Comparison of ENCODE assay signal across 24 mouse cellular contexts in genomic region chr11:99165031-99165752, GRCm38 (mm10). TPM values are rescaled to one million over a fixed set of nuclear protein-coding genes. Genes with fewer than 3 reads are reported as not detected.
DNase-seq lines count a peak whose midpoint lies in the region; ATAC-seq and TF ChIP-seq lines count a peak whose summit lies in the region.
"Had no signal": no experiment of that assay in that cellular context is flagged by ENCODE, and none has a peak within 500 bp of the region (broad histone marks: within the 10 kb centered on the region; RNA-seq: fewer than 3 reads in every experiment).

No protein-coding gene starts in this region.

- TF ChIP-seq RAD21 in MEL (IDR thresholded peaks at IDR 0.05; ENCODE audit: low read depth, low read length), result no peak

- DNase-seq in spleen, adult 2 months (ENCODE audit: low read depth in 1 of 2, low spot score in 2 of 2), result no peak
- no peak for DNase-seq in spleen, postnatal 10 days (ENCODE audit: low spot score in 2 of 2)
- DNase-seq in MEL (ENCODE audit: low read depth, low spot score), result peak; percentile 97
- DNase-seq in induced T-regulatory cell, adult 2 months (ENCODE audit: low read depth), result peak; percentile 29
- DNase-seq in urinary bladder, postnatal 4 days (ENCODE audit: low spot score in 2 of 2), result no peak
- no peak for DNase-seq in heart, postnatal 36 days
- DNase-seq: adrenal gland, adult 8-10 months; adrenal gland, postnatal 36 days; cerebellum, adult 11 months; cerebellum, adult 8-10 months; cerebellum, postnatal 25 days; gastrocnemius, postnatal 10 days; heart, adult 2 months; heart, postnatal 14 days had no signal

- H3K9ac ChIP-seq in MEL (ENCODE audit: control insufficient read depth, low read depth, low read length, poor library complexity, severe bottlenecking), result peak overlapping the region; percentile 64
- no peak overlapping the region for H3K9ac ChIP-seq in midbrain, embryonic 15.5 days
- H3K9ac ChIP-seq: embryonic facial prominence, embryonic 12.5 days; forebrain, embryonic 12.5 days; heart, embryonic 15.5 days; hindbrain, embryonic 14.5 days had no signal

- no peak overlapping the region for H3K4me3 ChIP-seq in spleen, adult 2 months (ENCODE audit: extremely low read depth, insufficient read depth, insufficient read length)
- H3K4me3 ChIP-seq in MEL (ENCODE audit: control insufficient read depth in 1 of 2, insufficient read depth in 1 of 2, low read depth in 2 of 2, low read length in 2 of 2) (peak overlapping the region; percentile 41 to 48), myocyte (no peak overlapping the region)
- H3K4me3 ChIP-seq in midbrain, embryonic 15.5 days, result no peak overlapping the region
- H3K4me3 ChIP-seq: embryonic facial prominence, embryonic 12.5 days; forebrain, embryonic 12.5 days; heart, adult 2 months; heart, embryonic 15.5 days; hindbrain, embryonic 10.5 days had no signal

- H3K4me2 ChIP-seq in myocyte (ENCODE audit: low read depth), result peak overlapping the region; percentile 18
- H3K4me2 ChIP-seq in midbrain, embryonic 15.5 days, result no peak overlapping the region
- H3K4me2 ChIP-seq: embryonic facial prominence, embryonic 12.5 days; forebrain, embryonic 12.5 days; heart, embryonic 11.5 days; heart, embryonic 15.5 days; hindbrain, embryonic 14.5 days had no signal

- 61% methylated on average over 11 of the region's 11 CpGs for WGBS in spleen, adult 2 months
- WGBS in midbrain, embryonic 15.5 days, result 69% methylated on average over 11 of the region's 11 CpGs

- intact Hi-C loops in heart, postnatal 36 days (cut with DNase I), result no loop called here

- TF ChIP-seq CTCF in spleen, adult 2 months (IDR thresholded peaks at IDR 0.05; ENCODE audit: extremely low read depth, insufficient read depth, insufficient read length, insufficient replicate concordance), result no peak
- TF ChIP-seq CTCF in MEL (IDR thresholded peaks at IDR 0.05 in 2 of 3, conservative IDR thresholded peaks at IDR 0.05 in 1 of 3; ENCODE audit: control insufficient read depth in 1 of 3, insufficient read depth in 1 of 3, low read depth in 2 of 3, low read length in 3 of 3, poor library complexity in 1 of 3, severe bottlenecking in 1 of 3), result no peak; a peak in 1 of 6 replicates

- ATAC-seq in midbrain, embryonic 15.5 days (replicated peaks), result no peak
- ATAC-seq: forebrain, embryonic 16.5 days had no signal

- no peak; a peak in 2 of 4 replicates for TF ChIP-seq EP300 in MEL (IDR thresholded peaks at IDR 0.05; ENCODE audit: low read depth in 1 of 2, low read length in 2 of 2)

- H3K9me3 ChIP-seq in MEL (replicated peaks; ENCODE audit: insufficient read depth, low read length), result no peaks in the 10 kb centered on the region
- H3K9me3 ChIP-seq in midbrain, embryonic 15.5 days, result no peaks in the 10 kb centered on the region
- H3K9me3 ChIP-seq: embryonic facial prominence, embryonic 12.5 days; forebrain, embryonic 12.5 days; G1E; heart, embryonic 15.5 days; hindbrain, embryonic 10.5 days had no signal

- no peaks in the 10 kb centered on the region for H3K79me2 ChIP-seq in MEL (ENCODE audit: control insufficient read depth, insufficient read depth, low read length, poor library complexity)
- H3K79me2 ChIP-seq in myocyte (ENCODE audit: control insufficient read depth, insufficient read depth), result no peaks in the 10 kb centered on the region

- H3K27ac ChIP-seq in spleen, adult 2 months (ENCODE audit: insufficient read depth, low read length), result peak overlapping the region; percentile 94
- H3K27ac ChIP-seq in MEL (ENCODE audit: control insufficient read depth, low read depth, low read length), result peak overlapping the region; percentile 63
- no peak overlapping the region for H3K27ac ChIP-seq in midbrain, embryonic 15.5 days
- H3K27ac ChIP-seq: embryonic facial prominence, embryonic 12.5 days; forebrain, embryonic 12.5 days; heart, adult 2 months; heart, embryonic 15.5 days; hindbrain, embryonic 10.5 days; hindbrain, embryonic 14.5 days had no signal

- H3ac ChIP-seq in myocyte (ENCODE audit: control insufficient read depth, insufficient read length), result no peak overlapping the region

- no peak for TF ChIP-seq POLR2A in spleen, adult 2 months (IDR thresholded peaks at IDR 0.05; ENCODE audit: low read depth, low read length)
- TF ChIP-seq POLR2A in MEL (IDR thresholded peaks at IDR 0.05; ENCODE audit: control insufficient read depth in 1 of 2, insufficient read depth in 1 of 2, low read depth in 1 of 2, low read length in 2 of 2, poor library complexity in 1 of 2), result peak; percentile 83 to 100; a peak in 3 of 4 replicates
- no peak for TF ChIP-seq POLR2A in myocyte (IDR thresholded peaks at IDR 0.05; ENCODE audit: insufficient read length, low read depth)

- no peaks in the 10 kb centered on the region for H3K36me3 ChIP-seq in spleen, adult 2 months (ENCODE audit: control insufficient read depth, insufficient read depth, low read length)
- peaks cover 0 to 14% of the 10 kb centered on the region in 2 experiments; a peak in 2 of 4 replicates for H3K36me3 ChIP-seq in MEL (ENCODE audit: control insufficient read depth in 1 of 2, insufficient read depth in 2 of 2, low read length in 2 of 2)
- no peaks in the 10 kb centered on the region for H3K36me3 ChIP-seq in myocyte (ENCODE audit: control insufficient read depth, insufficient read depth)
- no peaks in the 10 kb centered on the region for H3K36me3 ChIP-seq in midbrain, embryonic 15.5 days (replicated peaks)
- H3K36me3 ChIP-seq: embryonic facial prominence, embryonic 12.5 days; forebrain, embryonic 12.5 days; G1E; heart, embryonic 15.5 days; hindbrain, embryonic 10.5 days had no signal

- H3K4me1 ChIP-seq in spleen, adult 2 months (ENCODE audit: control insufficient read depth, insufficient read depth, insufficient read length), result peaks cover 59% of the 10 kb centered on the region; the same call in 1 of the 2 replicates
- H3K4me1 ChIP-seq in MEL (ENCODE audit: control insufficient read depth in 1 of 2, insufficient read depth in 2 of 2, low read length in 2 of 2), result peaks cover 4 to 38% of the 10 kb centered on the region in 2 experiments
- H3K4me1 ChIP-seq in midbrain, embryonic 15.5 days, result no peaks in the 10 kb centered on the region
- H3K4me1 ChIP-seq: forebrain, embryonic 12.5 days; heart, embryonic 15.5 days had no signal

- no peaks in the 10 kb centered on the region for H3K27me3 ChIP-seq in spleen, adult 2 months (ENCODE audit: control insufficient read depth, insufficient read depth, low read length)
- H3K27me3 ChIP-seq in MEL (ENCODE audit: control insufficient read depth in 1 of 2, insufficient read depth in 2 of 2, low read length in 2 of 2), result peaks cover 18 to 20% of the 10 kb centered on the region in 2 experiments
- peaks cover 27% of the 10 kb centered on the region for H3K27me3 ChIP-seq in myocyte (ENCODE audit: control insufficient read depth, insufficient read depth, insufficient read length)
- no peaks in the 10 kb centered on the region for H3K27me3 ChIP-seq in midbrain, embryonic 15.5 days (replicated peaks)
- H3K27me3 ChIP-seq: forebrain, embryonic 12.5 days; heart, embryonic 15.5 days had no signal

TF ChIP-seq in MEL, 35 proteins besides CTCF, POLR2A, EP300 and RAD21 (continues in another document):
- TF ChIP-seq UBTF (IDR thresholded peaks at IDR 0.05; ENCODE audit: borderline replicate concordance, insufficient read depth, low read depth, low read length), result no peak
- TF ChIP-seq MYC (IDR thresholded peaks at IDR 0.05; ENCODE audit: low read depth, low read length), result no peak
- TF ChIP-seq ETS1 (IDR thresholded peaks at IDR 0.05; ENCODE audit: low read depth, low read length), result peak; percentile 94
- no peak for TF ChIP-seq SMC3 (IDR thresholded peaks at IDR 0.05; ENCODE audit: low read depth, low read length)
- TF ChIP-seq E2F4 (IDR thresholded peaks at IDR 0.05; ENCODE audit: borderline replicate concordance, low read depth, low read length), result no peak
- peak; percentile 99 for TF ChIP-seq NELFE (IDR thresholded peaks at IDR 0.05; ENCODE audit: low read depth, low read length)
- TF ChIP-seq USF1 (IDR thresholded peaks at IDR 0.05; ENCODE audit: low read depth, low read length), result peak; percentile 99
- no peak for TF ChIP-seq MXI1 (IDR thresholded peaks at IDR 0.05; ENCODE audit: low read depth, low read length)
- TF ChIP-seq TAL1 (IDR thresholded peaks at IDR 0.05; ENCODE audit: low read length), result no peak
- TF ChIP-seq GATA1 (IDR thresholded peaks at IDR 0.05; ENCODE audit: low read depth, low read length), result 0 out of 2 replicates have a peak, but pooled peaks have one; percentile 17
- TF ChIP-seq NRF1 (IDR thresholded peaks at IDR 0.05; ENCODE audit: insufficient read depth, low read depth, low read length, poor library complexity, severe bottlenecking), result no peak
- TF ChIP-seq SIN3A (IDR thresholded peaks at IDR 0.05; ENCODE audit: low read length), result peak; percentile 85

TF ChIP-seq in myocyte, 11 proteins besides CTCF, POLR2A, EP300 and RAD21:
- TF ChIP-seq SRF (IDR thresholded peaks at IDR 0.05; ENCODE audit: control insufficient read depth, insufficient read length, low read depth), result no peak
- no peak for TF ChIP-seq MAX (IDR thresholded peaks at IDR 0.05; ENCODE audit: low read depth)
- TF ChIP-seq USF1 (IDR thresholded peaks at IDR 0.05; ENCODE audit: low read depth), result peak; percentile 80
- no peak for TF ChIP-seq CEBPB (IDR thresholded peaks at IDR 0.05; ENCODE audit: insufficient read depth, poor library complexity, severe bottlenecking)
- TF ChIP-seq TCF3 (IDR thresholded peaks at IDR 0.05; ENCODE audit: insufficient read length, low read depth), result no peak
- TF ChIP-seq E2F4 (IDR thresholded peaks at IDR 0.05; ENCODE audit: insufficient read depth), result no peak
- TF ChIP-seq MYOG (IDR thresholded peaks at IDR 0.05; ENCODE audit: control insufficient read depth in 1 of 3, insufficient read depth in 1 of 3, insufficient read length in 2 of 3, low read depth in 2 of 3), result no peak
- TF ChIP-seq POLR2AphosphoS2 (IDR thresholded peaks at IDR 0.05; ENCODE audit: insufficient read length, low read depth), result no peak

RNA-seq across cellular contexts. Expression of gene Ccr7, which starts 10.3 kb away (rescaled TPM):
- polyA plus RNA-seq in spleen, adult 2 months (2012; rRNA removed), result 135 and 194 TPM in 2 replicates
- total RNA-seq in MEL (2012; rRNA removed), result 0.04 TPM in 1 of 2 replicates, not detected in the other
- under 1 TPM in 1 of 2 experiments, not detected in 1; 0.06 TPM for polyA plus RNA-seq in MEL (2012; ENCODE audit: insufficient read depth in 1 of 2, insufficient read length in 2 of 2, low read depth in 1 of 2, low replicate concordance in 2 of 2, missing spikeins in 1 of 2)
- 0.38 TPM for polyA plus RNA-seq in myocyte (2012; fragmentation: generic; extraction: Trizol)
- total RNA-seq in heart, postnatal 36 days (2021), result under 1 TPM; 0.38 to 0.58 TPM
- polyA plus RNA-seq in midbrain, embryonic 15.5 days (2015; fragmentation: Nextera tagmentation; extraction: Ambion mirVana), result 0.09 TPM in 1 of 2 replicates, not detected in the other
- polyA plus RNA-seq: forebrain, embryonic 12.5 days; forebrain, embryonic 16.5 days; G1E; hindbrain, embryonic 14.5 days had no signal

Comparison
In these comparisons a context has a peak if more than half of its experiments do, and no peak if none do; other contexts are left out.
1. DNase-seq: peak in MEL (single experiment) and induced T-regulatory cell, adult 2 months (single experiment); none in spleen, adult 2 months (0 of 2), spleen, postnatal 10 days (0 of 2), urinary bladder, postnatal 4 days (0 of 2) and heart, postnatal 36 days (0 of 2).
2. H3K4me3 ChIP-seq: peak in MEL (2 of 2); none in spleen, adult 2 months (single experiment), myocyte (single experiment) and midbrain, embryonic 15.5 days (single experiment).
3. POLR2A ChIP-seq: peak in MEL (2 of 2); none in spleen, adult 2 months (single experiment) and myocyte (single experiment).
4. RNA of gene Ccr7, which starts 10.3 kb away (polyA plus RNA-seq): 135 to 194 TPM in spleen, adult 2 months; 0.38 TPM in myocyte (single experiment), 0.06 TPM in MEL and 0.09 TPM in midbrain, embryonic 15.5 days; every median in the first group is over 10 times any median in the second.